Mouse (Mus musculus) olfactory bulb, adult 2 months (tissue): ENCODE results near the gene Cd79b.
"Not testable (repeated sequence)": the region's sequence is repeated elsewhere in the genome, so short reads cannot be mapped to it uniquely, and the experiment has no call there.

Experiments
- CTCF ChIP-seq: fragments of 200-500 bp; IDR thresholded peaks from 2 replicates; pipeline ENCODE4 v1.5.1; 2012; ENCODE audit warnings: low read depth, mild to moderate bottlenecking, low read length, moderate library complexity; ENCODE audit not compliant: insufficient read depth
- POLR2A ChIP-seq: fragments of 200-500 bp; IDR thresholded peaks from 2 replicates; pipeline ENCODE4 v1.6.1; 2012; ENCODE audit warnings: mild to moderate bottlenecking, low read depth, low read length, moderate library complexity; ENCODE audit not compliant: insufficient read depth

DNA sequence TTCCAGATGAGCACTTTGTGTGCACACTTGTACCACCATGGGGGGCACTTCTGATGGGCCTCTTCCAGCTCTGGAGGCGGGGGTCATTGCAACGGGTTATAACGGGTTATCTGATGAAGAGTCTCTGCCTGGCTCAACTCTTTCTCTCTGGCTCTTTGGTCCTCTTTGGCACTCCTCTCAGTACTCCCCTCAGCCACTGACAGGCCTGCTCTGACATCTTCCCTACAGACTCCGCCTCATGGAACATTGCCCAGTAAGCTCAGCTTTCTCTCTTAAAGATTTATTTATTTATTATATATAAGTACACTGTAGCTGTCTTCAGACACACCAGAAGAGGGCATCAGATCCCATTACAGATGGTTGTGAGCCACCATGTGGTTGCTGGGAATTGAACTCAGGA lies 24.8 kb upstream of the Cd79b start:
- not testable (repeated sequence) for TF ChIP-seq POLR2A, CTCF
